Mouse (Mus musculus): ENCODE results near the gene Sumf1. TPM values are rescaled to one million over a fixed set of nuclear protein-coding genes. Genes with fewer than 3 reads are reported as not detected.

Gene Sumf1
- polyA plus RNA-seq, 1 experiment, result 45.9 TPM

GRCm38 (mm10) chr6:108101936-108102830 is 83.2 kb downstream of the Sumf1 start:
- TF ChIP-seq CTCF (IDR thresholded peaks at IDR 0.05; ENCODE audit: borderline replicate concordance, insufficient read depth, low read length), result no peak
- no peak overlapping the region for H3K27ac ChIP-seq (ENCODE audit: insufficient read depth, low read length)

GRCm38 (mm10) chr6:108098846-108099217 is 86.5 kb downstream of the Sumf1 start:
- TF ChIP-seq CTCF (IDR thresholded peaks at IDR 0.05; ENCODE audit: borderline replicate concordance, insufficient read depth, low read length) (no peak), POLR2A (IDR thresholded peaks at IDR 0.05; ENCODE audit: low read depth, low read length) (no peak)
- peaks cover 5% of the 10 kb centered on the region; the same call in 1 of the 2 replicates for H3K4me1 ChIP-seq (ENCODE audit: control insufficient read depth, insufficient read depth, low read length)
- no peak overlapping the region for H3K27ac ChIP-seq (ENCODE audit: insufficient read depth, low read length)
- no peak overlapping the region for H3K4me3 ChIP-seq (ENCODE audit: insufficient read depth, low read length)

More at GRCm38 (mm10) chr6:108101936-108102830, 83.2 kb downstream of the Sumf1 start:
- peaks cover 3% of the 10 kb centered on the region; the same call in 1 of the 2 replicates for H3K4me1 ChIP-seq (ENCODE audit: control insufficient read depth, insufficient read depth, low read length)
- H3K4me3 ChIP-seq (ENCODE audit: insufficient read depth, low read length), result no peak overlapping the region

- Histone ChIP-seq H3K4me1 (ENCODE audit: control insufficient read depth, insufficient read depth, low read length) (peaks cover 5% of the 10 kb centered on the region; the same call in 1 of the 2 replicates), H3K4me3 (ENCODE audit: insufficient read depth, low read length) (no peak overlapping the region), H3K27ac (ENCODE audit: insufficient read depth, low read length) (no peak overlapping the region)
- TF ChIP-seq CTCF (IDR thresholded peaks at IDR 0.05; ENCODE audit: borderline replicate concordance, insufficient read depth, low read length), result no peak
- no peak for TF ChIP-seq POLR2A (IDR thresholded peaks at IDR 0.05; ENCODE audit: low read depth, low read length)
Observed at GRCm38 (mm10) chr6:108098171-108098845, 87.1 kb downstream of the Sumf1 start.

- no peak overlapping the region for H3K4me3 ChIP-seq (ENCODE audit: insufficient read depth, low read length)
Observed at GRCm38 (mm10) chr6:108095445-108095844, 89.9 kb downstream of the Sumf1 start.

GRCm38 (mm10) chr6:108093449-108093848 is 91.9 kb downstream of the Sumf1 start:
- Histone ChIP-seq H3K4me1 (ENCODE audit: control insufficient read depth, insufficient read depth, low read length) (peaks cover 2% of the 10 kb centered on the region; the same call in 1 of the 2 replicates), H3K27ac (ENCODE audit: insufficient read depth, low read length) (no peak overlapping the region), H3K4me3 (ENCODE audit: insufficient read depth, low read length) (no peak overlapping the region)
- TF ChIP-seq CTCF (IDR thresholded peaks at IDR 0.05; ENCODE audit: borderline replicate concordance, insufficient read depth, low read length), result no peak
- TF ChIP-seq POLR2A (IDR thresholded peaks at IDR 0.05; ENCODE audit: low read depth, low read length), result no peak

More at GRCm38 (mm10) chr6:108095445-108095844, 89.9 kb downstream of the Sumf1 start:
- Histone ChIP-seq H3K4me1 (ENCODE audit: control insufficient read depth, insufficient read depth, low read length) (peaks cover 5% of the 10 kb centered on the region; the same call in 1 of the 2 replicates), H3K27ac (ENCODE audit: insufficient read depth, low read length) (peak overlapping the region; percentile 27; the same call in 1 of the 2 replicates)
- TF ChIP-seq POLR2A (IDR thresholded peaks at IDR 0.05; ENCODE audit: low read depth, low read length) (no peak), CTCF (IDR thresholded peaks at IDR 0.05; ENCODE audit: borderline replicate concordance, insufficient read depth, low read length) (no peak)

GRCm38 (mm10) chr6:108092646-108093045 is 92.7 kb downstream of the Sumf1 start:
- Histone ChIP-seq H3K27ac (ENCODE audit: insufficient read depth, low read length) (no peak overlapping the region), H3K4me1 (ENCODE audit: control insufficient read depth, insufficient read depth, low read length) (peaks cover 2% of the 10 kb centered on the region; the same call in 1 of the 2 replicates), H3K4me3 (ENCODE audit: insufficient read depth, low read length) (no peak overlapping the region)
- no peak for TF ChIP-seq CTCF (IDR thresholded peaks at IDR 0.05; ENCODE audit: borderline replicate concordance, insufficient read depth, low read length)
- TF ChIP-seq POLR2A (IDR thresholded peaks at IDR 0.05; ENCODE audit: low read depth, low read length), result no peak

GRCm38 (mm10) chr6:108091296-108091695 is 94.1 kb downstream of the Sumf1 start:
- no peak for TF ChIP-seq CTCF (IDR thresholded peaks at IDR 0.05; ENCODE audit: borderline replicate concordance, insufficient read depth, low read length)
- TF ChIP-seq POLR2A (IDR thresholded peaks at IDR 0.05; ENCODE audit: low read depth, low read length), result no peak
- Histone ChIP-seq H3K4me1 (ENCODE audit: control insufficient read depth, insufficient read depth, low read length) (peaks cover 2% of the 10 kb centered on the region; the same call in 1 of the 2 replicates), H3K4me3 (ENCODE audit: insufficient read depth, low read length) (no peak overlapping the region), H3K27ac (ENCODE audit: insufficient read depth, low read length) (no peak overlapping the region)

GRCm38 (mm10) chr6:108075857-108076256 is 109.5 kb downstream of the Sumf1 start:
- no peaks in the 10 kb centered on the region for H3K4me1 ChIP-seq (ENCODE audit: control insufficient read depth, insufficient read depth, low read length)
- no peak overlapping the region for H3K4me3 ChIP-seq (ENCODE audit: insufficient read depth, low read length)
- H3K27ac ChIP-seq (ENCODE audit: insufficient read depth, low read length), result no peak overlapping the region
- TF ChIP-seq CTCF (IDR thresholded peaks at IDR 0.05; ENCODE audit: borderline replicate concordance, insufficient read depth, low read length) (no peak), POLR2A (IDR thresholded peaks at IDR 0.05; ENCODE audit: low read depth, low read length) (no peak)

- TF ChIP-seq POLR2A (IDR thresholded peaks at IDR 0.05; ENCODE audit: low read depth, low read length) (no peak), CTCF (IDR thresholded peaks at IDR 0.05; ENCODE audit: borderline replicate concordance, insufficient read depth, low read length) (no peak)
Observed at GRCm38 (mm10) chr6:108074624-108075023, 110.8 kb downstream of the Sumf1 start.

More at GRCm38 (mm10) chr6:108074624-108075023, 110.8 kb downstream of the Sumf1 start:
- no peaks in the 10 kb centered on the region for H3K4me1 ChIP-seq (ENCODE audit: control insufficient read depth, insufficient read depth, low read length)
- no peak overlapping the region for H3K27ac ChIP-seq (ENCODE audit: insufficient read depth, low read length)
- no peak overlapping the region for H3K4me3 ChIP-seq (ENCODE audit: insufficient read depth, low read length)

All from embryonic fibroblast, embryonic 13.5 days (primary cell).